Mouse (Mus musculus) layer of hippocampus, postnatal 14 days (tissue): ENCODE results near the gene Tspyl2. TPM values are rescaled to one million over a fixed set of nuclear protein-coding genes. Genes with fewer than 3 reads are reported as not detected.
"Not testable (repeated sequence)": the region's sequence is repeated elsewhere in the genome, so short reads cannot be mapped to it uniquely, and the experiment has no call there.

ENCODE experiments used
- DNase-seq, 2 experiments: peaks; one replicate each; pipeline ENCODE4 v3.0.0; 2021 to 2022; ENCODE audit warnings: low spot score in 2 of 2, mixed read lengths in 1 of 2
- total RNA-seq, 2 experiments: library from RNA; stranded (reverse); gene quantifications; 2 replicates each; pipeline ENCODE4 v1.2.3; 2021

Gene Tspyl2
- total RNA-seq, 2 experiments from 2014 or later, result 77.2 to 87.0 TPM

DNA sequence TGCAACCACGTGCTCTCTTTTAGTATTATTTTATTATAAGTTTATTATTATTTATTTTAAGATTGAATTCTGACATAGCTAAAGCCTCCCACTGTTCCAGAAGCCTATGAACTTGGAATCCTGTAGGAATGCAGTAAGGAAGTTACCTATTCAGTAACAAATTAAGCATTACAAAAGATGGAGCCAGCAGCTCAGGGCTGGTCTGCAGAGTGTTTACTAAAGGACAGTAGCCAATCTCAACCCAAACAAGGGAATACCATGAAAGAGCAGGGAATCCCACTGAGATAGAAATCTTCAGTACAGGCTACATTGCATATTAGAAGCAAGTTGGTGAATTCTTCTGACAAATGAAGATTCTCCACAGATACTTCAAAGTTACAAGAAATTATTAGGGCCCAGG is 55.2 kb downstream of the Tspyl2 start:
- not testable (repeated sequence) for DNase-seq

Other genes with a start within 250 kb of the Tspyl2 start
- gene Iqsec2, start 198.2 kb downstream of the Tspyl2 start, total RNA-seq, result 100 to 1,000 TPM; 135 to 143 TPM
- 10 to 100 TPM; 52.0 to 71.2 TPM for gene Kdm5c, start 109.4 kb downstream of the Tspyl2 start, total RNA-seq
- gene Kantr, start 14.9 kb downstream of the Tspyl2 start, total RNA-seq, result 10 to 100 TPM; 48.1 to 50.2 TPM
- 10 to 100 TPM; 19.1 to 21.3 TPM for gene Gpr173, start 26.3 kb upstream of the Tspyl2 start, total RNA-seq
- not detected for gene Cldn34a, start 220.9 kb upstream of the Tspyl2 start, total RNA-seq